Mouse (Mus musculus) erythroid progenitor cell, adult 5-6 weeks (primary cell): ENCODE results near the gene Hyal3. TPM values are rescaled to one million over a fixed set of nuclear protein-coding genes. Genes with fewer than 3 reads are reported as not detected.

Experiments used
- ATAC-seq: replicated peaks from 2 replicates; pipeline ENCODE4 v1.8.0; 2016; ENCODE audit warnings: moderate number of reproducible peaks, mild to moderate bottlenecking, moderate TSS enrichment, inconsistent platforms; ENCODE audit not compliant: poor library complexity, low FRiP score, severe bottlenecking
- total RNA-seq, 2 experiments: library from RNA; stranded (forward) in 1 of 2; stranded (reverse) in 1 of 2; fragments of 150-400 nt in 1 of 2; fragments of 186-747, 209-891 nt in 1 of 2; gene quantifications; 2 replicates each; pipeline versions ENCODE4 v1.2.3 to v1.2.4; 2015 to 2017; ENCODE audit warnings: low replicate concordance in 2 of 2

Hyal3 gene
- total RNA-seq, 2 experiments from 2014 or later, result 4.2 TPM; not detected in 1

DNA sequence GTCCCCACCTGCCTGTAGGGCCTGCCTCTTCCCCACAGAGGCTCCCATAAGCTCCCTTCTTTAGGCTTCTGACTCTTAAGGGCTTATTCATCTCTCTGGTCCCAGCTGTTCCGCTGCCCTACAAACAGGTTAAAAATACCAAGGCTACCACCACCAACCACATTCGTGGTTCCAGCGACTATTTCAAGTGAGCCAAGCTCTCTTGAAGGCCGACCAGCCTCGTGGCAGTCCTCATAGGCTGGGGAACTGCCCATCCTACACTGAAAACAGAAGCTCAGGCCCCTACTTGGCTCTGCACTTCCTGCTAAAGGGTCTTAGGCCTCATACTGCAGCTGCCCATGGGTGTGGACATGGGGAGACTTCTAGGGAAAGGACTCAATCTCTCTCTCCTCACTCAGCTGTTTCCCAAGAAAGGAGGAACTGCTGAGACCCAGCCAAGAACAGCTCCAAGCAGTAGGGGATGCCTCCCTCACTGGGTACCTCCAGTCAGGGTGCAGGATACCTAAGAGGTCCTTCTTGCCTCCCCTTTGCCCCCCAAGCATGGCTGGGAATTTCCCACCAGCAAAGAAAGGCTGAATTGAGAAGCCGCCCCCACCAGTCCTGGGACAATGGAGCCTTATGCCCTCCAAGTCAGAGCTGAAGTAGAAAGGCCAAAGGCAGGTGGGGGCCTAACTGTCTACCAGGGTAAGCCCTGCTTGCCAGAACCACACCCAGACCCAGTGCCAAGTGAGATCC lies 31.0 kb downstream of the Hyal3 start:
- no peak for ATAC-seq

GRCm38 (mm10) chr9:107612191-107612944 lies 31.8 kb downstream of the Hyal3 start:
- peak; percentile 91 for ATAC-seq

- no peak for ATAC-seq
Measured at GRCm38 (mm10) chr9:107612945-107613569, 32.4 kb downstream of the Hyal3 start.

- no peak for ATAC-seq
Measured at GRCm38 (mm10) chr9:107615035-107615434, 34.4 kb downstream of the Hyal3 start.

GRCm38 (mm10) chr9:107617461-107617860 lies 36.8 kb downstream of the Hyal3 start:
- no peak for ATAC-seq

DNA sequence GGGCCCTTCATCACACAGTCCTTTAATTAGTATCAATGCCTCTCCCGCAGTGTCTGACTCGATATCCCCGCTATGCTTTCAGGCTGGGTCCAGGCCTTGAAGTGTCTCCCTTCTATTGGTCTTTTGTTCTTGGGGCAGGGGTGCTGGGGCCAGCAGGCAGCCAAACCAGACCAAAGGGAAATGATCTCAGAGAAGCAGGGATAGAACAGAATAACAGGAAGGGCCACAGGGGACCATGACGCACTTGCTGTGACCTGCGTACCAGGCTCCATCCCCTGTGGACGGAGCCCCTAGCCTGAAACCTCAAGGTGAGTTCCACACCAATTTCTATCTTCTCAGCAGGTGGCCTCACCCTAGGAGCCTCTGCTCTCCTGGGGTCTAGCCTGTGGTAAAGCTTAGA lies 37.5 kb downstream of the Hyal3 start:
- ATAC-seq, result no peak

- ATAC-seq, result no peak
Measured at GRCm38 (mm10) chr9:107618778-107619545, 38.3 kb downstream of the Hyal3 start.

DNA sequence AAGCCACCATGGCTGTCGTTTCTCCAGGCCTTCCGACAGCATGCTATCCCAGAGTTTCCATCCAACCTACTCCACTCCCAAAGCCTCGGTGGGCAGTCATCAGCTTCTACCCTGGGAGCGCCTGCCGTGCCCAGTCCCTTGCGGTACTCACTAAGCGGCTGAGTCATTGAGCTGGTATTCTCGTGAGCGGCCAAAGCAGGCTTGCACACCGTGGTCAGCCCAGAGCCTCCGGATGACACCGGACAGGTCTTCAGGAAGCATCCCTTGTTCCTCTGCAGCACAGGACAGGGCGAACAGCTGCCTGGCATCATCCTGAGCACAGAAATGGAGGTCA lies 38.9 kb downstream of the Hyal3 start:
- ATAC-seq, result no peak

GRCm38 (mm10) chr9:107620954-107621353 lies 40.3 kb downstream of the Hyal3 start:
- no peak for ATAC-seq

- no peak for ATAC-seq
Measured at GRCm38 (mm10) chr9:107624539-107624938, 43.9 kb downstream of the Hyal3 start.

GRCm38 (mm10) chr9:107624951-107625350 lies 44.3 kb downstream of the Hyal3 start:
- ATAC-seq, result no peak

DNA sequence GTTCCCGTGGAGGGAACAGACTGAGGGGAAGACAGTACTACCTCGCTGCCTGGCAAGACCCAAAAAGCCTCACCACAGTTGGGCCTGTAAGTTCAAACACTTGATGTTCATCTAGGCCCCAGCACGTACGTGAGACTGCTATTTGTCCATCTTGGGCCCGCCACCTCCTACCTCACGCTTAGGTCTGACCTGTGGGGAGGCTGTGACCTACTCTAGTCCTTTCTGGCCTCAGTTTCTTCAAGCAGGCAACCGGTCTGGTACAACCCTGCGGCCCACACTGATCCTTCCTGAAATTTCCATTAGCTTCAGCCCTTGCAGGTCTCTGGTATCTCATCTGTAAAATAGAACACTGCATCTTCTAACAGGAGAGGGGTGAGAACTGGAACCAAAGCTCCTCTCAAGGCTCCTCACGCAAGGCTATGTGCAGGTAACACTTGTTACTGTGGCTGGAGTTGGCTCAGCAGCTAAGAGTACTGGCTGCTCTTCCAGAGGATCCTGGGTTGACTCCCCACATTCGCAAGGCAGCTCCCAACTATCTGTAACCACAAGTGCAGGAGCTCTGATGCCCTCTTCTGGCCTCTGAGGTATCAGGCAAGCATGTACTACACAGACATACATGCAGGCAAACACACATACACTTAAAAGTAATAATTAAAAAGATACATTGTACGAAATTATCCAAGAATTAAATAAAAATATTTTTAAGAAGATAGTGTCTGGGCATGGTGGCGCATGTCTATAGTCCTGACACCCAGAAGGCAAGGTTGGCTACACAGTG lies 44.9 kb downstream of the Hyal3 start:
- no peak for ATAC-seq

- peak; percentile 55 for ATAC-seq
Measured at GRCm38 (mm10) chr9:107626158-107626843, 45.7 kb downstream of the Hyal3 start.

DNA sequence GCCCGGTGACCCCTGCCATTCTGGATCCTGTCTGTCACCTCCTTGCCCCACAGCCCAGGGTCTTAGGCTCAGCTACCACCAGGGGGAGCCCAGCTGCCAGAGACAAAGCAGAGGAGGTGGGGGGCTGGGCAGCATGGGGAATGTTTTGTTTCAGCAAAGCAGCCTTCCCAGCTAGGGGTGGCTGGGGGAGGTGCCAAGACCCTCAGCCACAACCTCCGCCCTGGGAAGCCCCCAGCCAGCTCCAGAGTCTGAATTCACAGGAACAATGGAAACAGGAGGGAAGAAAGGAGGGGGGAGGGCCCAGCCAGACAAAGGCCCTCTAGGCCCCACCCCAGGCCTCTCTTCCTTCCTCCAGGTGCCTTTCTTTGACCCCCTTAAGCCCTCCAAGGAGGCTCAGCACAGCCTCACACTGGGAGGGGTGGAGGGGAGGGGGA lies 46.2 kb downstream of the Hyal3 start:
- ATAC-seq, result peak; percentile 50

DNA sequence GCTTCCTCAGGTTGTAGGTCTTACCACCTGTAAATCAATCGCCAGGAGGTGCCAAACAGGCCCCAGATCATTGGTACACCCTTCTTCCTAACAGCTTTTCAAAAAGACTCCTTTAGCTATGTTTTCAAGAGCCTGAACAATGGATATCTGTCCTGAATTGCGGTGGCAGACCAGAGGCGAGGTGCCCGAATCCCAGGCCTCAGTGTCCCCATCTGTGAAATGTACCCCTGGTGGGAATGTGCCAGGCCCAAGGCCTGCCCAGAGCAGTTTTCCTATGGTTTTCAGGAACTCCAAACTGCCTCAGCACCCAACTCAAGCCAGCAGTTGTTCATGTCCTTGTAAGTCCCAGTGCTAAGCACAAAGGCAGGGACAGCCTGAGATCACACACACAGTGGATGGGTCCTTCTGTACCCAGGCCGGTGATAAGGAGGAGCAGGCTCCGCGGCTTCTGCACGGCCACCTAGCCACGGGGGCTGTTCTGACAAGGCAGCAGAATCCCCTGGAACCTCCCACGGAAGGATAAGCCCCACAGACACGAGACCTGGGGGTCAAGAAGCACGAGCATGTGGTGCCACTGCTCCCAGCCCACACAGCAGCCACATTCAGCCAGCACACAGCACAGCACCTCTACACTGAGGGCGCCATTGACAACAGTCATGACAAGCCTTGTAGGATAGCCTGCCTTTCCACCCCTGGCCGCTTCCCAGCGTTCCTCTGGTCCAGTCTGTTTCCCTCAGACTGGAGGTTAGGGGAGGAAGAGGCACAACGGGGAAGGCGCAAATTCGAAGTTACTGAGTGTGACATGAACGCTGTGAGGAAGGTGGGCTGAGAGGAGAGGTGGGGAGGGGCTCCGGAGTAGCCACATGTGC lies 47.0 kb downstream of the Hyal3 start:
- ATAC-seq, result no peak

- no peak for ATAC-seq
Measured at GRCm38 (mm10) chr9:107628721-107629410, 48.2 kb downstream of the Hyal3 start.

- no peak for ATAC-seq
Measured at GRCm38 (mm10) chr9:107629411-107629730, 48.8 kb downstream of the Hyal3 start.
